ENCODE assay signal across 8 mouse cellular contexts in the genomic region with DNA sequence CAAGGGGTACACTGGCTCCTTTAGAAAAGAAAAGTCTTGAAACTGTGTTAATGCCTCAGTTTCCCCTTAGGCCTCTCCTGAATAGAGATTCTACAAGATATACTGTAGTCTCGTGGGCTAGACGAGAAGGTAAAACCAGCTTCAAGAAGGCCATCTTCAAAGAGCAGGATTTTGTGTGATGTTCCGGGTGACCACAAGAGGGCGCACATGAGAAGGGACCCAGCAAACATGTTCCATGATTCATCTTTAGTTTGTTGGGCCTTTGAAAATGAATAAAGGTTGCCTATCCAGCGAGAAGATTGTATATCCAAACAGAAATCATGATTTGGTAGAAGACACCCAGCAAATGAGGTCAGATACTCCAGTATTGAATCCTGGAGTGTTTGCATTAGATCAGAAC. TPM values are rescaled to one million over a fixed set of nuclear protein-coding genes. Genes with fewer than 3 reads are reported as not detected.
DNase-seq lines count a peak whose midpoint lies in the region; ATAC-seq and TF ChIP-seq lines count a peak whose summit lies in the region.

No protein-coding gene starts in this region.

- peak; percentile 56 for DNase-seq in kidney, adult 18-20 months
- peak; percentile 28 for DNase-seq in G1E (ENCODE audit: low spot score)
- DNase-seq in c-Kit-positive CD71-positive TER-119-negative erythroid progenitor cells, embryonic 14.5 days (ENCODE audit: low read depth): peak; percentile 27
- peak; percentile 33 for DNase-seq in gastrocnemius, postnatal 14 days
- DNase-seq in left cerebral cortex, adult 9 months (ENCODE audit: low spot score in 2 of 2): peak; percentile 5 to 50
- peak; percentile 73 for DNase-seq in naive thymus-derived CD4-positive, alpha-beta T cell, adult 2 months (ENCODE audit: low read depth)
- peak; percentile 53 for DNase-seq in thymus, postnatal 0 days (ENCODE audit: low spot score)

- intact Hi-C loops in gastrocnemius, postnatal 14 days (cut with DNase I; ENCODE audit: low total_unique reads): no loop called here

- no peaks in the 10 kb centered on the region for H3K4me1 ChIP-seq in kidney, embryonic 15.5 days
- no peaks in the 10 kb centered on the region; the same call in 1 of the 2 replicates for H3K4me1 ChIP-seq in G1E (ENCODE audit: insufficient read depth, low read depth, low read length)

- H3K4me2 ChIP-seq in kidney, embryonic 15.5 days: no peak overlapping the region

- ATAC-seq in kidney, embryonic 15.5 days (replicated peaks; ENCODE audit: low FRiP score): no peak
- no peak for ATAC-seq in G1E (ENCODE audit: extremely low read depth, insufficient number of reproducible peaks, low FRiP score, poor library complexity, severe bottlenecking)

- no peak overlapping the region for H3K27ac ChIP-seq in kidney, embryonic 15.5 days

- H3K9ac ChIP-seq in kidney, embryonic 15.5 days: no peak overlapping the region

- no peaks in the 10 kb centered on the region for H3K36me3 ChIP-seq in kidney, embryonic 15.5 days
- no peaks in the 10 kb centered on the region for H3K36me3 ChIP-seq in G1E (replicated peaks)

- 30% methylated on average over 5 of the region's 5 CpGs for WGBS in kidney, embryonic 15.5 days

- no peaks in the 10 kb centered on the region for H3K9me3 ChIP-seq in kidney, embryonic 15.5 days (replicated peaks)
- H3K9me3 ChIP-seq in G1E (replicated peaks): no peaks in the 10 kb centered on the region; the same call in 1 of the 2 replicates

- no peaks in the 10 kb centered on the region for H3K27me3 ChIP-seq in kidney, embryonic 15.5 days
- no peaks in the 10 kb centered on the region for H3K27me3 ChIP-seq in G1E (ENCODE audit: insufficient read depth, low read length)

- H3K4me3 ChIP-seq in kidney, embryonic 15.5 days (replicated peaks): no peak overlapping the region
- no peak overlapping the region for H3K4me3 ChIP-seq in G1E (ENCODE audit: low read depth, low read length)

- TF ChIP-seq CTCF in G1E (IDR thresholded peaks at IDR 0.05; ENCODE audit: low read depth, low read length): peak; percentile 76

RNA-seq across cellular contexts. Expression of gene Helb, which starts 48.4 kb away (rescaled TPM):
- 4.9 and 5.5 TPM in 2 replicates for polyA plus RNA-seq in kidney, embryonic 15.5 days (2015; fragmentation: Nextera tagmentation; extraction: Ambion mirVana)
- total RNA-seq in G1E (2014; fragmentation: Nextera tagmentation): 44.8 and 58.5 TPM in 2 replicates
- total RNA-seq in G1E (2017): 47.7 and 51.0 TPM in 2 replicates
- 10.6 and 16.4 TPM in 2 replicates for polyA plus RNA-seq in G1E (2012)
- total RNA-seq in gastrocnemius, postnatal 14 days (2021): 1 to 10 TPM; 7.2 to 8.4 TPM
- polyA plus RNA-seq in thymus, postnatal 0 days (2015; fragmentation: Nextera tagmentation; extraction: Ambion mirVana): 12.1 and 12.8 TPM in 2 replicates
